Mouse (Mus musculus) intestine, embryonic 15.5 days (tissue): ENCODE measurements around the gene Kcna10. TPM values are rescaled to one million over a fixed set of nuclear protein-coding genes. Genes with fewer than 3 reads are reported as not detected.

ENCODE experiments used
- ATAC-seq: fragments of 200-750 bp; cut with Nextera tagmentation; 2 replicates; pipeline ENCODE4 v1.8.0; 2017; ENCODE audit warnings: moderate TSS enrichment, moderate library complexity
- H3K27ac ChIP-seq: fragments of 300-500 bp; sonication (generic); 2 replicates; pipeline ENCODE4 v1.5.1; 2015; ENCODE audit warnings: mild to moderate bottlenecking, inconsistent platforms
- H3K27me3 ChIP-seq: fragments of 300-500 bp; sonication (generic); replicated peaks from 2 replicates; pipeline ENCODE4 v1.6.1; 2015; ENCODE audit warnings: inconsistent platforms
- H3K36me3 ChIP-seq: fragments of 300-500 bp; sonication (generic); 2 replicates; pipeline ENCODE4 v1.6.1; 2015; ENCODE audit warnings: inconsistent platforms
- H3K4me1 ChIP-seq: fragments of 300-500 bp; sonication (generic); replicated peaks from 2 replicates; pipeline ENCODE4 v1.6.1; 2015; ENCODE audit warnings: inconsistent platforms
- H3K4me2 ChIP-seq: fragments of 300-500 bp; sonication (generic); replicated peaks from 2 replicates; pipeline ENCODE4 v1.6.1; 2015; ENCODE audit warnings: mild to moderate bottlenecking, inconsistent platforms
- H3K4me3 ChIP-seq: fragments of 300-500 bp; sonication (generic); replicated peaks from 2 replicates; pipeline ENCODE4 v1.5.1; 2015; ENCODE audit warnings: inconsistent platforms
- H3K9ac ChIP-seq: fragments of 300-500 bp; sonication (generic); 2 replicates; pipeline ENCODE4 v1.6.1; 2015; ENCODE audit warnings: inconsistent platforms
- H3K9me3 ChIP-seq: fragments of 300-500 bp; sonication (generic); 2 replicates; pipeline ENCODE4 v1.6.1; 2016; ENCODE audit warnings: inconsistent platforms
- WGBS: fragments of 180-500 bp; shearing (Covaris S2); methylation state at CpG from one replicate; pipeline ENCODE4 v1.1.7; 2015; 5-methylcytosine and 5-hydroxymethylcytosine counted together
- polyA plus RNA-seq: library from polyadenylated mRNA; unstranded; fragments of >200 nt; fragmentation: Nextera tagmentation; extraction: Ambion mirVana; gene quantifications from 2 replicates; pipeline ENCODE4 v1.2.1, GENCODE M21; 2015

Kcna10 gene
- polyA plus RNA-seq, 1 experiment from 2014 or later, result not detected

DNA sequence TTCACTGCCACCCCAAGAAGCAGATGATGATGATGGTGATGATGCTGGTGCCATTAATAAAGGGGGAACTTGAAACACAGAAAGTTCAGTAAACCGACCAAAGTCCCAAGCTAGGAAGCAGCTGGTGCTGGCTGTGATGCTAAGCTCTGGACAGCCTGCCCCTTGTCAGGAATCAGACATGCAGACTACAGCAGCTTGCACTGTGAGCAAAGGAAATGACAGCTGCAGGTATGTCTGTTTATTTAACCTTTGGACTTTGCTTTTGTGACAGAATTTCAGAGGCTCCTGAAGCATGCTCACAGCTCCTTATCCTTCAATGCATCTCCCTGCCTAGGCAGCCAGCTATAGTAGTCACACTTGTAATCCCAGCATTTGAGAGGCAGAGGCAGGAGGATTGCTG lies 47.7 kb downstream of the Kcna10 start, which contains the start of gene A630076J17Rik:
Gene A630076J17Rik, plus strand, starts transcription at position 88 of the 400 bp plus-strand sequence.
- 19% methylated on average over 1 of the region's 1 CpGs for WGBS
- H3K4me1 ChIP-seq, result peaks cover 20% of the 10 kb centered on the region
- H3K9ac ChIP-seq, result no peak within 1 kb of the TSS
- no peak within 1 kb of the TSS for H3K4me3 ChIP-seq
- no peaks in the 10 kb centered on the region for H3K9me3 ChIP-seq
- H3K4me2 ChIP-seq, result peak within 1 kb of the TSS; percentile 28; the same call in 1 of the 2 replicates
- H3K27me3 ChIP-seq, result no peaks in the 10 kb centered on the region
- ATAC-seq, result peak; percentile 81
- no peak within 1 kb of the TSS for H3K27ac ChIP-seq
- no peaks in the 10 kb centered on the region for H3K36me3 ChIP-seq

DNA sequence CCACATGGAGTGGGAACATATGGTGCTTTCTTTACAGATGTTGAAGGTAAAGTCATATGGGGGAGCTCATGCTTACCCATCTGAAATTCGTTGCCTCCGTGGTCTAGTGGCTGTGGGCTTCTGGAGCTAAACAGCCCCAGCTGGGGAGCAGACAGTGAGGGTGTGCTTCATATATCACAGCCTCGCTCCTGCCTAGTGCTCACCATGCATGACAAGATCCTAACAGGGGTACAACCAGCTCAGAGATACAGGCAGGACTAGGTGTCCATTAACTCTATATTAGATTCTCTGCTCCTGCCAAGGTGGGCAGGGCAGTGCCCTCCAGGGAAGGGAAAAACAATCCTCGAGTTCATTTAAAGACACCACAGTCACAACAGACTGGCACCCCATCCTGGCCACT lies 48.3 kb downstream of the Kcna10 start:
- no peak for ATAC-seq
- Histone ChIP-seq H3K27me3 (no peaks in the 10 kb centered on the region), H3K9me3 (no peaks in the 10 kb centered on the region), H3K4me3 (no peak overlapping the region), H3K4me2 (no peak overlapping the region), H3K4me1 (peaks cover 20% of the 10 kb centered on the region), H3K36me3 (no peaks in the 10 kb centered on the region), H3K9ac (no peak overlapping the region), H3K27ac (no peak overlapping the region)
- WGBS, result 69% methylated on average over 4 of the region's 4 CpGs

DNA sequence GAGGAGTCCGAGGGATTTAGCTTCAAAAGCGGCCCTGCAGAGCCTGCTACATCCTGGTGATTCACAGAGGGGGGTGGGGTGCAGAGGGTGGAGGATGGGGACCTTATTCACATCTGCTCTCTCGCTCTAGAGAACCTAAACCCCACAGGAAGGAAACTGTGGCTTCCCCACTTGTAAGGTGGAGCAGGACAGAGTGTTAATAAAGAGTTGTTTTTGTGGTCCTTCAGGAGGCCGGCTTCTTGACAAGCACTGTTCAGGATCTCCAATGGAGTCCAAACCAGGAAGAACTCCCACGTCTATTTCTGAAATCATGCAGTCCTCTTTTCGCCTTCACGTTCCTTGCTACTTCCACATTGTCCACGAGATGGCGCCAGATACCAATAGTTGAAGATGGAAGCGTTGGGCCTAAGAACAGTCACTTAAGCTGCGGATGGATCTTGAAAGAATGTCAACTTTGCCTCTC lies 50.5 kb downstream of the Kcna10 start:
- 9% methylated on average over 11 of the region's 11 CpGs for WGBS
- Histone ChIP-seq H3K4me3 (no peak overlapping the region), H3K4me2 (0 out of 2 replicates have a peak overlapping the region, but pooled peaks have one; percentile 36), H3K4me1 (peaks cover 20% of the 10 kb centered on the region), H3K9ac (no peak overlapping the region), H3K36me3 (no peaks in the 10 kb centered on the region), H3K9me3 (no peaks in the 10 kb centered on the region), H3K27me3 (no peaks in the 10 kb centered on the region), H3K27ac (no peak overlapping the region)
- ATAC-seq, result peak; percentile 15; the same call in 1 of the 2 replicates

DNA sequence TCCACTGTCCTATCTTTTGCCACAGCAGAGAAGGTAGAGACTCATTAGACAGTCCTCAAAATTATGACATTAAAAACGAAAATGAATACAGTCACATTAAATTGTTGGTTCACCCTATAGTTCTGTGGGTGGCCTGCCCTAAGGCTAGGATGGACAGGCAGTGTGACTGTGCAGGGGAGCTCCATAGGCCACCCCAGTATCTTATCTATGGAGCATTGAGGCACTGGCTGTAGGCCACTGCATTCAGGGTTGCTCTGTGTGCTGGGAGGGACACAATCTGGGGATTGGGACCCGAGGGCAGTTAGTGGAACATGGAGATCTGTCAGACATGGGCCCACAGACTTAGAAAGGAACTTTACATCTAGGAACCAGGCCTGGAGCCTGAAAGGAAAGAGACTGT lies 51.1 kb downstream of the Kcna10 start:
- H3K36me3 ChIP-seq, result no peaks in the 10 kb centered on the region
- H3K9ac ChIP-seq, result no peak overlapping the region
- H3K27ac ChIP-seq, result no peak overlapping the region
- ATAC-seq, result no peak
- H3K9me3 ChIP-seq, result no peaks in the 10 kb centered on the region
- no peak overlapping the region for H3K4me2 ChIP-seq
- WGBS, result 38% methylated on average over 2 of the region's 2 CpGs
- H3K4me3 ChIP-seq, result no peak overlapping the region
- H3K27me3 ChIP-seq, result no peaks in the 10 kb centered on the region
- H3K4me1 ChIP-seq, result peaks cover 20% of the 10 kb centered on the region

DNA sequence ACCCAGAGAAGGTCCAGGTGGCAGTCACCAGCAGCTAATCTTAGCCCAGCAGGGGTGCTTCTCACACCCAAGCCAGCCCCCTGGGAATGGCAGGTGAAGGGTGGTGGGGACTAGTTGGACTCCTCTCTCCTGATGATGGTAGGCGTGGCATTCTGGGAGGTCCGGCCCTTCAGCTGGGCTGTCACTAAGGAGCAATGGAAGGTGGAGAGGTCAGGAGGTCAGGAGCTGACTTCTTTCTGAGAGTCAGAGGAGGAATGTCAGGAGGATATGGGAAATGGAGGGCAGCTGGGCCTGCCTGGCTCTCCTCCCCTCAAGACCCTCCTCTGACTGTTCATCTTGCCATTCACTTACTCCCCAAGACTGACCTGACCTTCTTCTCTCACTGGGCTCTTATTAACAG lies 55.2 kb downstream of the Kcna10 start:
- H3K9me3 ChIP-seq, result no peaks in the 10 kb centered on the region
- H3K27me3 ChIP-seq, result no peaks in the 10 kb centered on the region; the same call in 1 of the 2 replicates
- no peak overlapping the region for H3K9ac ChIP-seq
- no peak overlapping the region for H3K4me3 ChIP-seq
- WGBS, result 50% methylated on average over 2 of the region's 2 CpGs
- H3K4me1 ChIP-seq, result 0 out of 2 replicates have a peak, but pooled peaks cover 3% of the 10 kb centered on the region
- H3K27ac ChIP-seq, result no peak overlapping the region
- ATAC-seq, result no peak
- H3K36me3 ChIP-seq, result no peaks in the 10 kb centered on the region
- no peak overlapping the region for H3K4me2 ChIP-seq

DNA sequence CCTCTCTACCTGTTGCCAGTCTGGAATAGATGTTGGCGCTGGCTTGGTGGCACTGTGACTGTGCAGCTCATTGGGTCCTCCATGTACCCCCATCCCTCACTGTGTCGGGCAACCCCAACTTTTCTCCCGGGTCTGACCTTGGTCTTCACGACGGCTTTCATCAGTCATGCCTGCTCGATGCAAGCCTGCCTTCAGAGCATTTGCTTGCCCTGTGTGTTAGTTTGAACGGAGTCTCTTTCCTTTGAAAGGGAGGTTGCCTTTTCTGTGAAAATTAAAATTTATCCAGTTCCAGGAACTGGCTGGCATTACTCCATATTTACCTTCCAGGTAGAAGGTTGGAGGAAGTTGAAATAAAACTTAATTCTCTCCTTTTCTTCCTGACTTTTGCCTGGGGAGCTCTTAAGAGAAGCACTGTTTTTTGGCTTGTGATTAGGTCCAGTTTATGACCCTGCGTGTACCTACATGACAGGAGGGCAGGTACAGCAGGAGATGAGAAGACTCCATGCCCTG lies 55.7 kb downstream of the Kcna10 start:
- WGBS, result 75% methylated on average over 8 of the region's 8 CpGs
- Histone ChIP-seq H3K4me1 (no peaks in the 10 kb centered on the region), H3K4me2 (no peak overlapping the region), H3K36me3 (no peaks in the 10 kb centered on the region), H3K9ac (no peak overlapping the region), H3K9me3 (no peaks in the 10 kb centered on the region), H3K27ac (no peak overlapping the region), H3K4me3 (no peak overlapping the region), H3K27me3 (no peaks in the 10 kb centered on the region; the same call in 1 of the 2 replicates)
- ATAC-seq, result no peak

DNA sequence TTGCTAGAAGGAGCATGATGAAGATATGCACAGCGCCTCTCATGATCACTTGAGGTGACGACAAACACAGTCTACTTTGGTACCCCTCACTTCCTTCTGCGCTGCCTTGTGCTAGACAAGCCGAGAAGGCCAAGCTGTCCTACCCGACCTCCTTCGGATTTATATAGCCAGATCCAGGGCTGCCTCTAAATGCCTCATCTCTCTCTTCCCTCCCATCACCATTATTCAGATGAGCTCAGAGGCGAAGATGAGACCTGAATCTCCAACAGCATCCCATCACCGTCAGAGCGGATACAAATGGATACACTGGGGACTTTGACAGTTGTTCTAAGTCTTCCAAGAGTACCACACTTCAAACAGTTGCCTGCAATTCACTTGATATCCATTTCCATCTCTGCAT lies 56.8 kb downstream of the Kcna10 start, which contains the start of gene Prok1:
Gene Prok1, minus strand, starts transcription at position 101 of the 400 bp plus-strand sequence.
- H3K4me1 ChIP-seq, result no peaks in the 10 kb centered on the region
- ATAC-seq, result no peak
- no peak within 1 kb of the TSS for H3K27ac ChIP-seq
- H3K4me3 ChIP-seq, result no peak within 1 kb of the TSS
- no peaks in the 10 kb centered on the region; the same call in 1 of the 2 replicates for H3K27me3 ChIP-seq
- 89% methylated on average over 9 of the region's 9 CpGs for WGBS
- H3K4me2 ChIP-seq, result no peak within 1 kb of the TSS
- no peaks in the 10 kb centered on the region for H3K9me3 ChIP-seq
- no peaks in the 10 kb centered on the region for H3K36me3 ChIP-seq
- H3K9ac ChIP-seq, result no peak within 1 kb of the TSS

DNA sequence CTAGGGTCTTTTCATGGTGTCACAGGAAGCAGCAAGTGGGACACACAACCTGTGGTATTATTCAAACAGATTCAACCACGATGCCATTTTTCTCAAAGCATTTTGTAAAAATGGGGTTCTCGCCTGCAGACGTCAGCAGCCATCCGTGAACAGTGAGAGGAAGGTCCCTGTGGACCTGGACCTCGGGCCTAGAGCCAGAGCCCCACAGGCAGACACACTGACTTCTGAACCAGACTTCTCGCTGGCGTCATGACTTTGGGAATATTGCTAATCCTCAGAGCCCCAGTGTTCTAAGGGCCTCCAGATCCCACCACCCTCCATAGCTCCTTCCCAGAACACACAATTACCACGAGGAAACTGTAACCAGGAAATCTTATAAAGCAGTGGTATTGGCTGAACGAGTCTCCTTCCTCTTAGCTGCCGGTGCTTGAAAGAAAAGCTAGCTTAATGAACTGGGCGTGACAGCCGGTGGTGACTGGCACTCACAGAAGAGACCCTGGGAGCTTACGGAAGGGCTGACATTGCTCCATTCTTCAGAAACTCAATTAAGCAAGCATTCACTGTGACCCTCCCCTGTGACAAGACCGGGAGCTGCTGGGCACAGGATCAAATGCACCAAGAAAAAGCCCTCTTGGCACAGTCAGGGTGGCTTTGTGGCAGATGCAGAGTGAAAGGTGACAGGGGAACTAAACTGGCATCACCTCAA lies 58.7 kb downstream of the Kcna10 start:
- WGBS, result 51% methylated on average over 14 of the region's 14 CpGs
- Histone ChIP-seq H3K9me3 (no peaks in the 10 kb centered on the region), H3K36me3 (no peaks in the 10 kb centered on the region), H3K9ac (no peak overlapping the region), H3K4me3 (no peak overlapping the region), H3K4me2 (no peak overlapping the region), H3K4me1 (no peaks in the 10 kb centered on the region), H3K27me3 (no peaks in the 10 kb centered on the region; the same call in 1 of the 2 replicates), H3K27ac (no peak overlapping the region)
- no peak for ATAC-seq

Other genes with a start within 250 kb of the Kcna10 start
- 0.96 and 1.2 TPM in 2 replicates for gene Kcna3, start 146.9 kb upstream of the Kcna10 start, polyA plus RNA-seq
- 0.08 and 0.09 TPM in 2 replicates for gene Kcna2, start 81.9 kb upstream of the Kcna10 start, polyA plus RNA-seq
- 11.4 and 133 TPM in 2 replicates for gene Cym, start 38.7 kb downstream of the Kcna10 start, polyA plus RNA-seq
- 0.13 TPM in 1 of 2 replicates, not detected in the other for gene A630076J17Rik, start 47.6 kb downstream of the Kcna10 start, polyA plus RNA-seq
- not detected in 2 replicates for gene Prok1, start 56.7 kb downstream of the Kcna10 start, polyA plus RNA-seq
- 200 and 209 TPM in 2 replicates for gene Lamtor5, start 95.8 kb downstream of the Kcna10 start, polyA plus RNA-seq
- gene Slc16a4, start 108.2 kb downstream of the Kcna10 start, polyA plus RNA-seq, result 2.5 and 2.7 TPM in 2 replicates
- 13.9 and 15.1 TPM in 2 replicates for gene Rbm15, start 150.6 kb downstream of the Kcna10 start, polyA plus RNA-seq